Mouse (Mus musculus) intestine, embryonic 16.5 days (tissue): ENCODE measurements at regions not wholly inside any gene's neighbourhood (a gene's known extent, or its start where the extent isn't known, plus 50 kb on each side); places are given as distances from the start of the nearest gene placed in this dataset.
"Not testable (repeated sequence)": the region's sequence is repeated elsewhere in the genome, so short reads cannot be mapped to it uniquely, and the experiment has no call there.

Experiments used
- ATAC-seq: fragments of 200-750 bp; cut with Nextera tagmentation; 2 replicates; pipeline ENCODE4 v1.8.0; 2017; ENCODE audit warnings: moderate TSS enrichment, moderate library complexity
- H3K27ac ChIP-seq: fragments of 300-500 bp; sonication (generic); 2 replicates; pipeline ENCODE4 v1.5.1; 2014; ENCODE audit warnings: mild to moderate bottlenecking, low read length
- H3K27me3 ChIP-seq: fragments of 300-500 bp; sonication (generic); replicated peaks from 2 replicates; pipeline ENCODE4 v1.6.1; 2014; ENCODE audit warnings: low read length, control low read depth, mixed read lengths; ENCODE audit not compliant: control insufficient read depth, insufficient read depth
- H3K36me3 ChIP-seq: fragments of 300-500 bp; sonication (generic); 2 replicates; pipeline ENCODE4 v1.6.1; 2014; ENCODE audit warnings: low read length, control low read depth; ENCODE audit not compliant: control insufficient read depth, insufficient read depth
- H3K4me1 ChIP-seq: fragments of 300-500 bp; sonication (generic); 2 replicates; pipeline ENCODE4 v1.6.1; 2014; ENCODE audit warnings: low read length, control low read depth, mixed read lengths; ENCODE audit not compliant: control insufficient read depth, insufficient read depth
- H3K4me2 ChIP-seq: fragments of 300-500 bp; sonication (generic); 2 replicates; pipeline ENCODE4 v1.6.1; 2014; ENCODE audit warnings: low read depth, low read length, control low read depth
- H3K4me3 ChIP-seq: fragments of 300-500 bp; sonication (generic); 2 replicates; pipeline ENCODE4 v1.5.1; 2014; ENCODE audit warnings: mild to moderate bottlenecking, low read length
- H3K9ac ChIP-seq: fragments of 300-500 bp; sonication (generic); 2 replicates; pipeline ENCODE4 v1.6.1; 2014; ENCODE audit warnings: low read depth, low read length
- H3K9me3 ChIP-seq: fragments of 300-500 bp; sonication (generic); 2 replicates; pipeline ENCODE4 v1.6.1; 2016; ENCODE audit warnings: low read length, control low read depth; ENCODE audit not compliant: control insufficient read depth
- WGBS: fragments of 180-500 bp; shearing (Covaris S2); extraction: QIAGEN DNeasy Blood & Tissue Kit; methylation state at CpG from one replicate; pipeline ENCODE4 v1.1.7; 2014; 5-methylcytosine and 5-hydroxymethylcytosine counted together

- Histone ChIP-seq H3K27ac (no peak overlapping the region), H3K4me2 (no peak overlapping the region), H3K9me3 (no peaks in the 10 kb centered on the region), H3K4me3 (no peak overlapping the region), H3K36me3 (no peaks in the 10 kb centered on the region), H3K27me3 (no peaks in the 10 kb centered on the region), H3K9ac (no peak overlapping the region), H3K4me1 (no peaks in the 10 kb centered on the region)
- WGBS = 37% methylated on average over 12 of the region's 12 CpGs
- no peak for ATAC-seq
Measured at GRCm38 (mm10) chr3:149055077-149055476, 64.7 kb upstream of the Adgrl2 start.

GRCm38 (mm10) chr3:149052295-149052902 is 62.0 kb upstream of the Adgrl2 start:
- not testable (repeated sequence) for H3K9ac ChIP-seq, H3K9me3 ChIP-seq, H3K27me3 ChIP-seq, H3K4me3 ChIP-seq, H3K36me3 ChIP-seq, H3K4me1 ChIP-seq, ATAC-seq, H3K4me2 ChIP-seq, H3K27ac ChIP-seq
- 98% methylated on average over 1 of the region's 1 CpGs for WGBS

- H3K9ac ChIP-seq = no peak overlapping the region
- H3K4me2 ChIP-seq = no peak overlapping the region
- 86% methylated on average over 5 of the region's 5 CpGs for WGBS
- no peaks in the 10 kb centered on the region for H3K9me3 ChIP-seq
- ATAC-seq = no peak
- no peak overlapping the region for H3K27ac ChIP-seq
- H3K27me3 ChIP-seq = no peaks in the 10 kb centered on the region
- no peaks in the 10 kb centered on the region; the same call in 1 of the 2 replicates for H3K4me1 ChIP-seq
- H3K4me3 ChIP-seq = no peak overlapping the region
- H3K36me3 ChIP-seq = no peaks in the 10 kb centered on the region
Measured at GRCm38 (mm10) chr3:149045343-149045742, 55.0 kb upstream of the Adgrl2 start.

- no peak for ATAC-seq
- no peaks in the 10 kb centered on the region for H3K9me3 ChIP-seq
- no peaks in the 10 kb centered on the region; the same call in 1 of the 2 replicates for H3K4me1 ChIP-seq
- H3K4me3 ChIP-seq = no peak overlapping the region
- H3K36me3 ChIP-seq = no peaks in the 10 kb centered on the region
- 87% methylated on average over 4 of the region's 4 CpGs for WGBS
- no peak overlapping the region for H3K4me2 ChIP-seq
- no peaks in the 10 kb centered on the region for H3K27me3 ChIP-seq
- no peak overlapping the region for H3K27ac ChIP-seq
- no peak overlapping the region for H3K9ac ChIP-seq
Measured at GRCm38 (mm10) chr3:149043901-149044300, 53.5 kb upstream of the Adgrl2 start.

GRCm38 (mm10) chr3:149042527-149042926 is 52.2 kb upstream of the Adgrl2 start:
- no peaks in the 10 kb centered on the region for H3K27me3 ChIP-seq
- no peak for ATAC-seq
- WGBS = 41% methylated on average over 9 of the region's 9 CpGs

GRCm38 (mm10) chr3:149041188-149041587 is 50.8 kb upstream of the Adgrl2 start:
- Histone ChIP-seq H3K4me3 (no peak overlapping the region), H3K27ac (no peak overlapping the region), H3K4me2 (no peak overlapping the region), H3K9me3 (no peaks in the 10 kb centered on the region), H3K36me3 (no peaks in the 10 kb centered on the region), H3K27me3 (no peaks in the 10 kb centered on the region), H3K4me1 (no peaks in the 10 kb centered on the region; the same call in 1 of the 2 replicates), H3K9ac (no peak overlapping the region)
- WGBS = 47% methylated on average over 3 of the region's 3 CpGs
- no peak for ATAC-seq

More at GRCm38 (mm10) chr3:149042527-149042926, 52.2 kb upstream of the Adgrl2 start:
- H3K27ac ChIP-seq = no peak overlapping the region
- H3K4me2 ChIP-seq = no peak overlapping the region
- H3K9ac ChIP-seq = no peak overlapping the region
- no peak overlapping the region for H3K4me3 ChIP-seq
- no peaks in the 10 kb centered on the region for H3K9me3 ChIP-seq
- H3K4me1 ChIP-seq = no peaks in the 10 kb centered on the region; the same call in 1 of the 2 replicates
- no peaks in the 10 kb centered on the region for H3K36me3 ChIP-seq
